Mouse (Mus musculus) kidney, embryonic 14.5 days (tissue): Measurements from ENCODE around the gene Hist1h4a. TPM values are rescaled to one million over a fixed set of nuclear protein-coding genes. Genes with fewer than 3 reads are reported as not detected.
"Not testable (repeated sequence)": the region's sequence is repeated elsewhere in the genome, so short reads cannot be mapped to it uniquely, and the experiment has no call there.

Source experiments
- ATAC-seq: fragments of 200-750 bp; cut with Nextera tagmentation; 2 replicates; pipeline ENCODE4 v1.8.0; 2017; ENCODE audit warnings: moderate number of reproducible peaks, mild to moderate bottlenecking, moderate TSS enrichment, moderate library complexity; ENCODE audit not compliant: low FRiP score, low TSS enrichment
- H3K27ac ChIP-seq: fragments of 300-500 bp; sonication (generic); 2 replicates; pipeline ENCODE4 v1.5.1; 2014; ENCODE audit warnings: low read depth, mild to moderate bottlenecking, low read length, moderate library complexity, mixed read lengths
- H3K27me3 ChIP-seq: fragments of 300-500 bp; sonication (generic); 2 replicates; pipeline ENCODE4 v1.6.1; 2014; ENCODE audit warnings: mild to moderate bottlenecking, low read length; ENCODE audit not compliant: control insufficient read depth, insufficient read depth
- H3K36me3 ChIP-seq: fragments of 300-500 bp; sonication (generic); 2 replicates; pipeline ENCODE4 v1.6.1; 2014; ENCODE audit warnings: low read length, mixed read lengths; ENCODE audit not compliant: control insufficient read depth, insufficient read depth
- H3K4me1 ChIP-seq: fragments of 300-500 bp; sonication (generic); 2 replicates; pipeline ENCODE4 v1.6.1; 2014; ENCODE audit warnings: low read length, mixed read lengths; ENCODE audit not compliant: control insufficient read depth, insufficient read depth
- H3K4me2 ChIP-seq: fragments of 300-500 bp; sonication (generic); replicated peaks from 2 replicates; pipeline ENCODE4 v1.6.1; 2014; ENCODE audit warnings: low read depth, mild to moderate bottlenecking, low read length
- H3K4me3 ChIP-seq: fragments of 300-500 bp; sonication (generic); 2 replicates; pipeline ENCODE4 v1.5.1; 2014; ENCODE audit warnings: mild to moderate bottlenecking, low read length
- H3K9ac ChIP-seq: fragments of 300-500 bp; sonication (generic); 2 replicates; pipeline ENCODE4 v1.6.1; 2014; ENCODE audit warnings: low read depth, mild to moderate bottlenecking, low read length, moderate library complexity
- H3K9me3 ChIP-seq: fragments of 300-500 bp; sonication (generic); 2 replicates; pipeline ENCODE4 v1.6.1; 2016; ENCODE audit warnings: low read length; ENCODE audit not compliant: control insufficient read depth
- WGBS: fragments of 180-500 bp; shearing (Covaris S2); extraction: QIAGEN DNeasy Blood & Tissue Kit; methylation state at CpG from one replicate; pipeline ENCODE4 v1.1.7; 2014; 5-methylcytosine and 5-hydroxymethylcytosine counted together
- polyA plus RNA-seq: library from polyadenylated mRNA; unstranded; fragments of >200 nt; fragmentation: Nextera tagmentation; extraction: Ambion mirVana; gene quantifications from 2 replicates; pipeline ENCODE4 v1.2.1, GENCODE M21; 2014

Gene Hist1h4a
- polyA plus RNA-seq, 1 experiment from 2014 or later: 1.9 TPM

GRCm38 (mm10) chr13:23769613-23770012 lies 8.6 kb upstream of the Hist1h4a start, which contains the start of gene Trim38:
Gene Trim38, plus strand, starts transcription at chr13:23769913.
- not testable (repeated sequence) for H3K36me3 ChIP-seq, H3K4me3 ChIP-seq, ATAC-seq, H3K9ac ChIP-seq, H3K27ac ChIP-seq, H3K4me2 ChIP-seq, H3K27me3 ChIP-seq, H3K9me3 ChIP-seq, H3K4me1 ChIP-seq
- 74% methylated on average over 2 of the region's 2 CpGs for WGBS

GRCm38 (mm10) chr13:23768834-23769397 lies 7.9 kb upstream of the Hist1h4a start:
- Histone ChIP-seq H3K4me1 (peaks cover 6% of the 10 kb centered on the region; the same call in 1 of the 2 replicates), H3K36me3 (no peaks in the 10 kb centered on the region), H3K27ac (no peak overlapping the region), H3K9ac (no peak overlapping the region), H3K4me2 (no peak overlapping the region), H3K27me3 (no peaks in the 10 kb centered on the region), H3K9me3 (no peaks in the 10 kb centered on the region), H3K4me3 (no peak overlapping the region)
- 58% methylated on average over 5 of the region's 5 CpGs for WGBS
- no peak for ATAC-seq

- no peak overlapping the region for H3K9ac ChIP-seq
- ATAC-seq: no peak
- H3K4me3 ChIP-seq: no peak overlapping the region
- no peaks in the 10 kb centered on the region for H3K36me3 ChIP-seq
- H3K4me2 ChIP-seq: no peak overlapping the region
- H3K27ac ChIP-seq: no peak overlapping the region
- H3K4me1 ChIP-seq: peaks cover 10% of the 10 kb centered on the region; the same call in 1 of the 2 replicates
- no peaks in the 10 kb centered on the region for H3K27me3 ChIP-seq
- H3K9me3 ChIP-seq: no peaks in the 10 kb centered on the region
Measured at GRCm38 (mm10) chr13:23766772-23767171, 5.7 kb upstream of the Hist1h4a start.

GRCm38 (mm10) chr13:23765172-23765513 lies 4.1 kb upstream of the Hist1h4a start:
- 57% methylated on average over 1 of the region's 1 CpGs for WGBS
- H3K36me3 ChIP-seq: no peaks in the 10 kb centered on the region
- H3K4me1 ChIP-seq: peaks cover 13% of the 10 kb centered on the region; the same call in 1 of the 2 replicates
- H3K27ac ChIP-seq: no peak overlapping the region
- H3K9me3 ChIP-seq: no peaks in the 10 kb centered on the region
- no peak overlapping the region for H3K9ac ChIP-seq
- no peaks in the 10 kb centered on the region for H3K27me3 ChIP-seq
- H3K4me3 ChIP-seq: no peak overlapping the region
- H3K4me2 ChIP-seq: no peak overlapping the region
- ATAC-seq: no peak

- H3K9ac ChIP-seq: peak overlapping the region; percentile 81
Measured at GRCm38 (mm10) chr13:23764324-23765171, 3.5 kb upstream of the Hist1h4a start.

GRCm38 (mm10) chr13:23763586-23764323 lies 2.7 kb upstream of the Hist1h4a start, which contains the start of gene Hist1h1a:
Gene Hist1h1a, plus strand, starts transcription at chr13:23763666.
- ATAC-seq: peak; percentile 72
- Histone ChIP-seq H3K27ac (peak within 1 kb of the TSS; percentile 98), H3K36me3 (no peaks in the 10 kb centered on the region), H3K4me3 (peak within 1 kb of the TSS; percentile 57), H3K4me2 (peak within 1 kb of the TSS; percentile 55), H3K9ac (peak within 1 kb of the TSS; percentile 81), H3K27me3 (no peaks in the 10 kb centered on the region), H3K4me1 (peaks cover 18% of the 10 kb centered on the region; the same call in 1 of the 2 replicates), H3K9me3 (no peaks in the 10 kb centered on the region)
- WGBS: 3% methylated on average over 34 of the region's 34 CpGs

More at GRCm38 (mm10) chr13:23764324-23765171, 3.5 kb upstream of the Hist1h4a start:
- Histone ChIP-seq H3K27me3 (no peaks in the 10 kb centered on the region), H3K4me1 (peaks cover 18% of the 10 kb centered on the region; the same call in 1 of the 2 replicates), H3K4me3 (peak overlapping the region; percentile 57), H3K9me3 (no peaks in the 10 kb centered on the region), H3K36me3 (no peaks in the 10 kb centered on the region), H3K4me2 (peak overlapping the region; percentile 55), H3K27ac (peak overlapping the region; percentile 98)
- ATAC-seq: no peak
- 39% methylated on average over 12 of the region's 12 CpGs for WGBS

GRCm38 (mm10) chr13:23763242-23763585 lies 2.2 kb upstream of the Hist1h4a start:
- Histone ChIP-seq H3K9ac (peak overlapping the region; percentile 81), H3K4me2 (peak overlapping the region; percentile 55), H3K4me1 (peaks cover 18% of the 10 kb centered on the region; the same call in 1 of the 2 replicates), H3K27me3 (no peaks in the 10 kb centered on the region), H3K9me3 (no peaks in the 10 kb centered on the region), H3K36me3 (no peaks in the 10 kb centered on the region), H3K27ac (peak overlapping the region; percentile 98), H3K4me3 (peak overlapping the region; percentile 57)
- ATAC-seq: no peak
- 2% methylated on average over 10 of the region's 10 CpGs for WGBS

- Histone ChIP-seq H3K4me3 (peak within 1 kb of the TSS; percentile 57), H3K27ac (peak within 1 kb of the TSS; percentile 98), H3K9ac (peak within 1 kb of the TSS; percentile 81), H3K4me1 (peaks cover 20% of the 10 kb centered on the region; the same call in 1 of the 2 replicates), H3K4me2 (peak within 1 kb of the TSS; percentile 55)
- H3K36me3 ChIP-seq, H3K9me3 ChIP-seq, H3K27me3 ChIP-seq: not testable (repeated sequence)
- peak; percentile 76 for ATAC-seq
- under 1% methylated on average over 28 of the region's 52 CpGs for WGBS
Measured at GRCm38 (mm10) chr13:23761871-23762821, 1.1 kb upstream of the Hist1h4a start, which contains the start of gene Hist1h3a. Gene Hist1h3a, minus strand, starts transcription at chr13:23762386.
